ENCODE assay signal across 15 mouse cellular contexts in the genomic region with DNA sequence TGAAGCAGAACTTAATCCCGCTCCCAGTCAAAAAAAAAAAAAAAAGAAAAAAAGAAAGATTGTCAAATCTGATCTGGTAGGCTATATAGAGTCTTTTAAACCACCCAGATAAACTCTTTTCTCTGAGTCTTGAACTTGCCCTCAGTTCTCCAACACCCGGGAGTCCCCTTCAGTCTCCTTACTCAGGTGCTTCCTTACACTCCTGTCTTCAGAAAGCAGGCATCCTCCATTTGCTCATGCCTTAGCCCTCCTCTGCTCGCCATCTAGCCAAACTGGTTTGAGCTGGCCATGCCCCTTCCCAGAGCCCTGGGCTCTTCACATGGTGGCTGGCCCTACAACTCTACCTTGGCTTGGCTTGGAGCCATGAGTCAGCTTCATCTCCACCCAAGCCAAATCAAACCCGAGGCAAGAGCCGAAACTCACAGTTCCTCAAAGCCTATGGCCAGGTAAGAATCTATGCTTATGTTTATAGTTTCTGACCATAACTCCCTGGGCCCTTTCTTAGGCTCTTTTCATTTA. TPM values are rescaled to one million over a fixed set of nuclear protein-coding genes. Genes with fewer than 3 reads are reported as not detected.
DNase-seq lines count a peak whose midpoint lies in the region; ATAC-seq lines count a peak whose summit lies in the region.
"Had no signal": no experiment of that assay in that cellular context is flagged by ENCODE, and none has a peak within 500 bp of the region (broad histone marks: within the 10 kb centered on the region; RNA-seq: fewer than 3 reads in every experiment).

A gene (plus strand): TSS at position 51 of the 519 bp plus-strand sequence.

- peak within 1 kb of the TSS; percentile 33; the same call in 1 of the 2 replicates for H3K27ac ChIP-seq in embryonic facial prominence, embryonic 13.5 days
- H3K27ac ChIP-seq in embryonic facial prominence, embryonic 10.5 days (replicated peaks), result no peak within 1 kb of the TSS
- H3K27ac ChIP-seq: forebrain, embryonic 10.5 days; gastrocnemius, adult 2 months; hindbrain, embryonic 15.5 days; left cerebral cortex, adult 2 months; neural tube, embryonic 13.5 days had no signal

- peaks cover 4% of the 10 kb centered on the region; the same call in 1 of the 2 replicates for H3K4me1 ChIP-seq in embryonic facial prominence, embryonic 13.5 days
- H3K4me1 ChIP-seq in embryonic facial prominence, embryonic 10.5 days, result no peaks in the 10 kb centered on the region
- H3K4me1 ChIP-seq: forebrain, embryonic 10.5 days; hindbrain, embryonic 15.5 days; neural tube, embryonic 13.5 days had no signal

- DNase-seq in embryonic facial prominence, embryonic 10.5 days (ENCODE audit: low spot score), result no peak
- peak; percentile 46 to 62 for DNase-seq in lung, adult 18-20 months
- no peak for DNase-seq in lung, postnatal 4 days
- peak; percentile 55 for DNase-seq in lung, postnatal 36 days
- DNase-seq in gastrocnemius, adult 8-10 months (ENCODE audit: low spot score in 2 of 2), result no peak
- DNase-seq: gastrocnemius, adult 2 months had no signal

- H3K4me2 ChIP-seq in embryonic facial prominence, embryonic 13.5 days, result no peak within 1 kb of the TSS
- H3K4me2 ChIP-seq: heart, embryonic 12.5 days; hindbrain, embryonic 15.5 days; neural tube, embryonic 13.5 days had no signal

- H3K36me3 ChIP-seq in embryonic facial prominence, embryonic 13.5 days, result peaks cover 80% of the 10 kb centered on the region
- peaks cover 92% of the 10 kb centered on the region for H3K36me3 ChIP-seq in embryonic facial prominence, embryonic 10.5 days (replicated peaks)

- no peak within 1 kb of the TSS for H3K9ac ChIP-seq in embryonic facial prominence, embryonic 13.5 days
- H3K9ac ChIP-seq: heart, embryonic 12.5 days; hindbrain, embryonic 15.5 days; neural tube, embryonic 13.5 days had no signal

- WGBS in embryonic facial prominence, embryonic 13.5 days, result 85% methylated on average over 5 of the region's 5 CpGs
- WGBS in embryonic facial prominence, embryonic 10.5 days, result 94% methylated on average over 5 of the region's 5 CpGs

- H3K27me3 ChIP-seq in embryonic facial prominence, embryonic 13.5 days, result no peaks in the 10 kb centered on the region
- no peaks in the 10 kb centered on the region for H3K27me3 ChIP-seq in embryonic facial prominence, embryonic 10.5 days (replicated peaks; ENCODE audit: low read depth, poor library complexity, severe bottlenecking)
- H3K27me3 ChIP-seq: heart, embryonic 12.5 days; hindbrain, embryonic 15.5 days; neural tube, embryonic 13.5 days had no signal

- ATAC-seq in embryonic facial prominence, embryonic 13.5 days (ENCODE audit: insufficient number of reproducible peaks, insufficient read depth, low FRiP score, low TSS enrichment, low read depth), result no peak
- ATAC-seq in activated CD4-positive, CD25-positive, alpha-beta regulatory T cell, adult 4 months, result no peak

- no peaks in the 10 kb centered on the region for H3K9me3 ChIP-seq in embryonic facial prominence, embryonic 13.5 days
- no peaks in the 10 kb centered on the region for H3K9me3 ChIP-seq in embryonic facial prominence, embryonic 10.5 days
- H3K9me3 ChIP-seq: forebrain, embryonic 10.5 days; heart, embryonic 12.5 days; hindbrain, embryonic 15.5 days; neural tube, embryonic 13.5 days had no signal

- H3K4me3 ChIP-seq in embryonic facial prominence, embryonic 13.5 days, result no peak within 1 kb of the TSS
- H3K4me3 ChIP-seq in embryonic facial prominence, embryonic 10.5 days, result no peak within 1 kb of the TSS
- H3K4me3 ChIP-seq: forebrain, embryonic 10.5 days; gastrocnemius, adult 2 months; heart, embryonic 12.5 days; hindbrain, embryonic 15.5 days; left cerebral cortex, adult 2 months; neural tube, embryonic 13.5 days had no signal

RNA-seq across cellular contexts. Expression of the gene that starts here (rescaled TPM):
- 7.0 and 8.1 TPM in 2 replicates for polyA plus RNA-seq in embryonic facial prominence, embryonic 13.5 days (2015; fragmentation: Nextera tagmentation; extraction: Ambion mirVana)
- polyA plus RNA-seq in embryonic facial prominence, embryonic 10.5 days (2016; fragmentation: Nextera tagmentation; extraction: Ambion mirVana), result 5.1 and 7.3 TPM in 2 replicates
- 10 to 100 TPM; 52.4 to 58.5 TPM for polyA plus RNA-seq in activated CD4-positive, CD25-positive, alpha-beta regulatory T cell, adult 4 months (2017; shearing (Covaris generic))
- total RNA-seq in gastrocnemius, adult 8-10 months (2022), result not detected
- total RNA-seq: gastrocnemius, adult 2 months had no signal
- polyA plus RNA-seq: C2C12; liver, adult 2 months had no signal

Comparison
In these comparisons a context has a peak if more than half of its experiments do, and no peak if none do; other contexts are left out.
1. DNase-seq: peak in lung, adult 18-20 months (2 of 2) and lung, postnatal 36 days (single experiment); none in embryonic facial prominence, embryonic 10.5 days (single experiment), lung, postnatal 4 days (0 of 2) and gastrocnemius, adult 8-10 months (0 of 2).